Mouse (Mus musculus): ENCODE data around the gene Bsg.
"Not testable (repeated sequence)": the region's sequence is repeated elsewhere in the genome, so short reads cannot be mapped to it uniquely, and the experiment has no call there.

The Bsg gene

DNA sequence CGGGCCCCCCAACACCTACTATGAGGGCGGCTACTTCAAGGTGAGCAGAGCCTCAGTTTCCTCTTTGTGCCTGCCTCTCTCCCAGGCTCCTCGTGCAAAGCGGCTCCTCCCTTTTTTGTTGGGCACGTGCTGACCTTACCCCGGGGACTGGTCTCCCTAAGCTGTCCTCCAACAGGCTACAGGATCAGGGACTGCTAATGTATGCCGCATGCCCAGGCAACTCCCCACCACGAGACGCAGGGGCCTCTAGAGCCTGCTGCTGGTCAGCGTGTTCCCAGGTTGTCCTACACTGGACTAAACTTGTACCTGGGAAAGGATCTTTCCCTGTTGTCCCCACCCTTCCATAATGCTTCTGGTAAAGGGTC is 21.8 kb upstream of the Bsg start:
- no peak for DNase-seq (ENCODE audit: low read depth, low spot score)

GRCm38 (mm10) chr10:79682916-79683582 is 21.2 kb upstream of the Bsg start:
- DNase-seq (ENCODE audit: low read depth, low spot score) = peak; percentile 63

DNA sequence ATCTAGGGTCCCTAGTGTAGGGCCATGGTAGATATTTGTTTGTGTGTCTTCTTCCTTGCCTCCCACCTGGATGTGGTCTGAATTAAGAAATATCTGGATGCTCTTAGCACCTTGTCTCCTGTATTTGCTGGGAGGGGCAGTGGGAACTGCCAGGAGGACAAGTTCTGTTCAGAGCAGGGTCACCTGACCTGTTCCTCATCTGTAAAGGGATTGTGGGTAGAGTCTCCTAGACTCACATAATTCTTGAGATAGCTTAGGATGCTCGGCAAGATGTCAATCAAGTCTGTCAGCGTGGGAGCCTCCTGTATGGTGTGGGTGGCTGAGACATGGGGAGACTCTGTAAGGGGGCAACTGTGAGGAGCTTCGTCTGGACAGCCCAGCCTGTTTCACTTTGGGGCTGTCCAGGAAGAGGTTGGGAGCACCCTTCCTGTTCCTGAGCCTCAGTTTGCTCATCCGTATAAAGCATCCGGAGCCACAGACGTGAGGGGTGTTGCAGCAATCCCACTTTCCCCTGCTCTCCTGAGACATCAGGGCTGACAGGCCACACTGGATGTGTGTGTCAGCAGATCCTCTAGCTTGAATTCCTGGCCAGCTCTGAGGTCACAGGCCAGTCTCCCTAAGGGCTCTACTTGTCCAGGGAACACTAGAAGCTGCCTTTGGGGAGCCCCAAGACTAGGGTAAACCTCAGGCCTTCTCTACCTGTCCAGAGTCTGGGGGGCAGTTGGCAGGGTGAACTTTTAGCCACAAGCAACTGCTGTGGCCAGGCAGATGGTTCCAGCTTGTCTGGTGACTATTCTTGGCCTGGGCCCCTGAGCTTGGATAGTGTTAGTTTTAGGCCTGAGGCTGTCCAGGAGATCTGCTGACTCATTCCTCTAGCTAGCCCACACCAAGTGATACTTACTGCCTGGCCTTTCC is 20.3 kb upstream of the Bsg start:
- DNase-seq (ENCODE audit: low read depth, low spot score) = no peak

- DNase-seq (ENCODE audit: low read depth, low spot score) = no peak
These were observed 19.3 kb upstream of the Bsg start for GRCm38 (mm10) chr10:79684770-79685600.

- no peak for DNase-seq (ENCODE audit: low read depth, low spot score)
These were observed 18.1 kb upstream of the Bsg start for GRCm38 (mm10) chr10:79686219-79686618.

GRCm38 (mm10) chr10:79686691-79687090 is 17.6 kb upstream of the Bsg start:
- DNase-seq (ENCODE audit: low read depth, low spot score) = no peak

DNA sequence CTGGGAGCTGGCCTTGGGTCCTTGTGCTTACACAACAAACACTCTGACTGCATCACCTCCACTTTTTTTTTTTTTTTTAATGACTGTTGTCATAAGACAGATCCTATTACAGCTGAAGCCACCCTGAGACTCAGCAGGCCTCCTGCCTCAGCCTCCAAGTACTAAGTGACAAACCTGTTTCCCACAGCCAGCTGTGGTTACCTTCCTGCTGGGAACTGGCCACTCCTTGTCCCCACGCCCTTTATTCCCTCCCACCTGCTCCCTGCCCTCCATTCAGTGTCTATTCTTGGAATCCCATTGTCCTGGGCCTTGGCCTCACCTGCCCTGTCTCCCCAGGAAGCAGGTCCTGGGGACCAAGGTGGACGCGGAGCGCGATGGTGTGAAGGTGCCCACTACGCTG is 16.8 kb upstream of the Bsg start:
- DNase-seq (ENCODE audit: low read depth, low spot score) = no peak

- no peak for DNase-seq (ENCODE audit: low read depth, low spot score)
These were observed 15.6 kb upstream of the Bsg start, which contains the start of gene Gzmm for GRCm38 (mm10) chr10:79688720-79689119. Gene Gzmm (plus strand): TSS chr10:79689020.

GRCm38 (mm10) chr10:79689178-79689577 is 15.1 kb upstream of the Bsg start:
- no peak for DNase-seq (ENCODE audit: low read depth, low spot score)

- DNase-seq (ENCODE audit: low read depth, low spot score) = no peak
These were observed 12.2 kb upstream of the Bsg start for GRCm38 (mm10) chr10:79691986-79692548.

DNA sequence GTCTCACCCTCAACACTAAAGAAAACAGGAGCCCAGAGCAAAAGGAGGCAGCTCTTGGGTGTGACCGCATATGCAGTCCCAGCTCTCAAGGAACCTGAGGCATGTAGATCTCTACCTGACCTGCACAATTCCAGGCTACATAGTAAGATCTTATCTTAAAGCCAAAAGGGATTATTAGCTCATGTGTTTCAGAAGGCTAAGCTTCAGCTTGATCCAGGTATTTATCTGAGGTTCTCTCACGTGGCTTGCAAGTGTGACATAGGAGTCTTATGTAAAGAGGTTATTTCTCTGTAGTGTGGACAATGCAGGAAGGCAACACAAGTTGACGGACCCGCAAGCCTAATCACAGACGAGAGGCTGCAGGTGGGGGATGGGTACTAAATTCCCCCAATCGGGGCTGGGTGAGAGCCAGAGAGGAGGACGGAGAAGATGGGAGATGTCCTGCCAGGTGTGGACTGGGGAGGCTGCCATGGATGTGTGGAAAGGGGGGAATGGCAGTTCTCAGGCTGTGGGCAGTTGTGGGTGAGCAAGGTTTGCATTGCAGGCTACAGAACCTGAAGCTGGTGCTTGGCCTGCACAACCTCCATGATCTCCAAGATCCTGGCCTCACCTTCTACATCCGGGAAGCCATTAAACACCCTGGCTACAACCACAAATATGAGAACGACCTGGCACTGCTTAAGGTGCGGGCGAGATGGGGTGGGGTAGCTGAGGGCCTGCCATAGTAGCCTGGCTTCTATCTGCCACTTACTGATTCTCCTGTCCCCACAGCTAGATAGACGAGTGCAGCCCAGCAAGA is 10.5 kb upstream of the Bsg start:
- no peak for DNase-seq (ENCODE audit: low read depth, low spot score)

DNA sequence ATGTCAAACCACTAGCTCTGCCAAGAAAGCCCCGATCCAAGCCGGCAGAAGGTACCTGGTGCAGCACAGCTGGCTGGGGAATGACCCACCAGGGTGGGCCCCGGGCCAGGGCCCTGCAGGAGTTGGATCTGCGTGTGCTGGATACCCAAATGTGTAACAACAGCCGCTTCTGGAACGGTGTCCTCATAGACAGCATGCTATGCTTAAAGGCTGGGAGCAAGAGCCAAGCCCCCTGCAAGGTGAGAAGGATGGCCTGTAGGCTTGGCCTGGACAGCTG is 10.0 kb upstream of the Bsg start:
- no peak for DNase-seq (ENCODE audit: low read depth, low spot score)

DNA sequence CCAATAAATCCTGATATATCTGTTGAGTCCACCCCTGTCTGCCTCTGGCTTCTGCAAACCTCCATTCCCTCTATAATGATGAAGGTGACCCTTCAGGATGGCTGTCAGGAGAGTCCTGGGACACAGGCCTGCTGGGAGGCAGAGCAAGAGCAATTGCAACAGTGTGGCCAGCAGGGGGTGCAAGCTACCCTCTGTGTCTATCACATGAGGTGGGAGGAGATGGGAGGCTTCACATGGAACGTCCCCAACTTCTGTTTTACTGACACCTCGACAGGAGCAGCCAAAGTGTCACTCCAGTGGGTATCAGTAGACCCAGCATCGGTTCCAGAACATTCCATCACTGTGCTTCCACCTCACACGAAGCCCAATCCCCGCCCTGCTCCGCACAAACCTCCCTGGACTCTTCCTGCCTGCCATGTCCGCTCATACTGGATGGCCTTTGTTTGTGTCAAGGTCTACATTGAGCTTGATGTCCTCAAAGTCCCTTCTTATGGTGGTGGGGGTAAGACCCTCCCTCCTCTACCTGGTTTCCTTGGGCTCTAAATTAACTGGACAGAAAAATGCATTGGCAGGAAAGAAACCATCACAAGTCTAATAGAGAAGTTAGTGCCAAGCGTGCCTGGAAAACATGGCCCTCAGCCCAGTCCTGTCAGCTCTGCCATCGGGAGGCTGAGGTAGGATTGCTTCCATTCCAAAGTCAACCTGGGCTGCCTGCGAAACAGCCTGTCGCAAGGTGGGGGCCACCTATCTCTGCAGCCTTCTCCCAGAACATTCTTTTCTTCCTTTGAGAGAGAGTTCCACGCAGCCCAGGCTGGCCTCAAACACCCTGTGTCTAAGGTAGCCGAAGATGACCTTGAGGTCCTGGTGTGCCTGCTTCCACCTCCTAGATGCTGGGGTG is 8.8 kb upstream of the Bsg start:
- peak; percentile 56 for DNase-seq (ENCODE audit: low read depth, low spot score)

- DNase-seq (ENCODE audit: low read depth, low spot score) = no peak
These were observed 8.1 kb upstream of the Bsg start for GRCm38 (mm10) chr10:79696129-79696651.

DNA sequence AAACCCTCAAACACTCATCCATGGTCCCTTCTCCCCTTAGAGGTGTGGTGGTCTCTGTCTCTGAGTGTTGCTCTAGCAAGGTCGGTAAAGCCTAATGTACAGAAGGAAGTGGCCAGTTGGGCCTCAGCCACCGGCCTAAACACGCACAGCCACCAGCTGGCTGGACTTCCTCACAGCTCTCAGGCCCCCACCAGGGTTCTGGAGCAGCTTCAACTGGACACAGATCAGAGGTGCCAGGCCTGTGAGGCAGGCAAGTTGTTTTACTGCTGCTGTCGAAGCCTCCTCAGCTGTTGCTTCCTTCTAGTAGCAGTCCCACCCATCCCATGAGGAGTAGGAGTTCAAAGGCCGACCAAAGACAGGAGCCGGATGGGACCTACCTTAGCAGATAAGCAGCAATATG is 6.4 kb upstream of the Bsg start:
- DNase-seq (ENCODE audit: low read depth, low spot score) = no peak

GRCm38 (mm10) chr10:79698459-79698858 is 5.8 kb upstream of the Bsg start:
- DNase-seq (ENCODE audit: low read depth, low spot score) = no peak

DNA sequence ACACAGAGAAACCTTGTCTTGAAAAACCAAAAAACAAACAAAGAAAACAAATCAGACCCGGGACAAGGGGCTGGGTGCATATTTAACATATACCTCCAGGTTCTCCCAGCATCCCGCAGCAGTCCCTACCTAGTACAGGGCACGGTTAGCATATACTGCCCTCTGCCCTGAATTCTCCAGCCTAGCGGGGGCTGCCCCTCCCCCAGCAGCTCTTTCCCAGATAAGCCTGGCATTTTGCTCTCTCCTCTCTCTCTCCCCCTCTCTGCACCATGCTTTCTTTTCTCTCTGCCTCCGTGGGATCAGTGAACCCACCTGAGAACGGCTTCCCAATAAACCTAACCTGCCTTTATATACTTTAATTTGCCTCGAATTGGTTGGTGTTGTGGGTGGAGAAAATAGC is 3.6 kb upstream of the Bsg start:
- DNase-seq (ENCODE audit: low read depth, low spot score) = no peak

DNA sequence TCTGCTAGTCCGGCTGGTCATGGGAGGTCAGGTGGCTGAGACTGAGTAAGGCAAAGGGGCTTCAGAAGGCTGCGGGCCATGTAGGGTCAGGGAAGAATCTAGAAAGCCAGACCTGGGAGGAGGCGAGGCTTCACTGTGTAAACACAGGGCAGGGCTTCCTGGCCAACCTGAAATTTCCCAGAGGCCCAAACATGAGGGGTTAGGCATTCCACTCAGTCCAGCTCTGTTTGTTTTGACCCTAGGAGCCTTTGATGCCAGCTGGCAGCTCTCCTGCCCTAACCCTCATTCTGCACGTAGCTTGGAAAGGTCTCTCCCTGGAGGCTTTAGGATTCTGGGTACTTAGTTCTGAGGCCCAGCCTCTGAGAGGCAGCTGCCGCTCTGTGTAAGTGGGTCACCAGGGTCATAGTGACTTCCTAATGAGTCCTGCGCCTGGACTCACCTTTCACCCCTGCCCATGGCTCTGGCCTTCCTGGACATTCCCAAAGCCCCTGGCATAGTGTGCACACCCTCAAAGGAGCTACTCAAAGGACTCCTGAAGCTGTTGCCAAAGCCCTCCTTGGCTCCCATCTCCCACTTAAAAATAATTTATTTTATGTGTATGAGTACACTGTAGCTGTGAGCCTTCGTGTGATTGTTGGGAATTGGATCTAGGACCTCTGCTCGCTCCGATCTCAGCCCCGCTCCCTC is 2.7 kb upstream of the Bsg start:
- DNase-seq (ENCODE audit: low read depth, low spot score) = no peak

GRCm38 (mm10) chr10:79702970-79703369 is 1.3 kb upstream of the Bsg start:
- not testable (repeated sequence) for DNase-seq (ENCODE audit: low read depth, low spot score)

Data from forelimb bud, embryonic 11.5 days (tissue).